Mouse (Mus musculus): ENCODE results near the gene Aif1l. TPM values are rescaled to one million over a fixed set of nuclear protein-coding genes. Genes with fewer than 3 reads are reported as not detected.

The Aif1l gene
- polyA plus RNA-seq, 1 experiment from 2014 or later: 34.7 TPM

DNA sequence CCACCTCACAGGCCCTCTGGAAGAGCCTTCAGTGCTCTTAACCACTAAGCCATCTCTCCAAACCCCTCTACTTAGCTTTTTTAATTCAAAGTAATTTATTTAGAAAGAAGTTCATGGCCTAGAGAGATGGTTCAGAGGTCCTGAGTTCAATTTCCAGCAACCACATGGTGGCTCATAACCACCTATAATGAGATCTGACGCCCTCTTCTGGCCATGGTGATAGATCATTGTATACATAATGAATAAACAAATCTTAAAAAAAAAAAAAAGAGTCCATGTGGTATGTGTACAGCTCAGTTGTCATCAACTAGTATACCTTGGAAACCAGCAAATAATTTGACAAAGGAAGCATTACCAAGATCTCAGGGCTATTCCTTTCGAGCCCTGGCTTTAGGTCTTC lies 48.5 kb downstream of the Aif1l start:
- no peaks in the 10 kb centered on the region for H3K9me3 ChIP-seq (ENCODE audit: control insufficient read depth, low read length)
- WGBS: 76% methylated on average over 2 of the region's 2 CpGs
- no peak overlapping the region for H3K27ac ChIP-seq (replicated peaks; ENCODE audit: low read depth, low read length)
- no peak overlapping the region for H3K4me3 ChIP-seq (replicated peaks; ENCODE audit: low read depth, low read length)
- no peak overlapping the region for H3K9ac ChIP-seq (replicated peaks; ENCODE audit: low read length)
- H3K4me2 ChIP-seq (ENCODE audit: low read length): no peak overlapping the region
- H3K27me3 ChIP-seq (ENCODE audit: control insufficient read depth, insufficient read depth, low read length): no peaks in the 10 kb centered on the region
- DNase-seq: peak; percentile 2
- H3K36me3 ChIP-seq (ENCODE audit: control insufficient read depth, insufficient read depth, low read length): peaks cover 84% of the 10 kb centered on the region
- ATAC-seq (ENCODE audit: low FRiP score, low TSS enrichment): no peak
- no peaks in the 10 kb centered on the region for H3K4me1 ChIP-seq (ENCODE audit: control insufficient read depth, insufficient read depth, low read length)

DNA sequence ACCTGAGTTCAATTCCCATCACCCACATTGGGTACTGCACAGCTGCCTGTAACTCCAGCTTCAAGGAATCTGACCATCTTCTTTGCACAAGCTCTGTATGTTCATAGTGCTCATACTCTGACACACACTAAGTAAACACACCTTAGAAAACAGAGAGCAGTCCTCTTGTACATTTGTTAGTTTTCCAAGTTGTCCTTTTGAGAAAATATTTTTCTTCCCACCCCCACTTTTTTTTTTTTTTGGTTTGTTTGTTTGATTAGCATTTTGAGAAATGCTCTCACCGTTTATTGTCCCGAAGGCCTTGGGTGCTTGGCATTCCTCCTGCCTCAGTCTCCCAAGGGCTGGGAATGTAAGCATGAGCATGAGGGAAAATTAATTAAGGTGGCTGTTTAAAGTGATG lies 58.4 kb downstream of the Aif1l start:
- Histone ChIP-seq H3K4me2 (ENCODE audit: low read length) (no peak overlapping the region), H3K27me3 (ENCODE audit: control insufficient read depth, insufficient read depth, low read length) (no peaks in the 10 kb centered on the region), H3K9me3 (ENCODE audit: control insufficient read depth, low read length) (no peaks in the 10 kb centered on the region), H3K9ac (replicated peaks; ENCODE audit: low read length) (no peak overlapping the region), H3K4me3 (replicated peaks; ENCODE audit: low read depth, low read length) (no peak overlapping the region), H3K4me1 (ENCODE audit: control insufficient read depth, insufficient read depth, low read length) (no peaks in the 10 kb centered on the region), H3K36me3 (ENCODE audit: control insufficient read depth, insufficient read depth, low read length) (peaks cover 87% of the 10 kb centered on the region), H3K27ac (replicated peaks; ENCODE audit: low read depth, low read length) (no peak overlapping the region)
- ATAC-seq (ENCODE audit: low FRiP score, low TSS enrichment) (no peak), DNase-seq (no peak)
- WGBS: 97% methylated on average over 2 of the region's 2 CpGs

DNA sequence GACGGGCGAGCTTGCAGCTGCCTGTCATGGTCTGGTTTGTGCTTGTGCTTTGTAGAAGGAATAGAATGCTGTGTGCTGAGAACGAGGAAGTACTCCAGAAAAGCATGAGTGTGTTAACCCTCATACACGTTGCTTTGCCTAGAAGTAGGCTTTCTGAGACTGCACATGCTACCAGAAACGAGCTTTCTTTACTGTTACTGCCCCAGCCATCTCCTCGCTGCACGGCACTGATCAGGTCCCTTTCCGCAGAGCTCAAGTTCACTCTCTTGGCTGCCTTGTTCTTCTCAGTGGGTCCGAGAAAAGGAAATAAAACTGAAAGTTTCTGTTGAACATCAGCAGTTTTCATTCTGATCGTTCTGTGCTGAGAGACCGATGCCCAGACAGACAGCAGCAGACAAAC lies 58.8 kb downstream of the Aif1l start:
- H3K27me3 ChIP-seq (ENCODE audit: control insufficient read depth, insufficient read depth, low read length): no peaks in the 10 kb centered on the region
- no peak overlapping the region for H3K4me3 ChIP-seq (replicated peaks; ENCODE audit: low read depth, low read length)
- H3K36me3 ChIP-seq (ENCODE audit: control insufficient read depth, insufficient read depth, low read length): peaks cover 87% of the 10 kb centered on the region
- H3K9me3 ChIP-seq (ENCODE audit: control insufficient read depth, low read length): no peaks in the 10 kb centered on the region
- WGBS: 93% methylated on average over 11 of the region's 11 CpGs
- no peak overlapping the region for H3K4me2 ChIP-seq (ENCODE audit: low read length)
- H3K4me1 ChIP-seq (ENCODE audit: control insufficient read depth, insufficient read depth, low read length): no peaks in the 10 kb centered on the region
- ATAC-seq (ENCODE audit: low FRiP score, low TSS enrichment) (no peak), DNase-seq (no peak)
- no peak overlapping the region for H3K9ac ChIP-seq (replicated peaks; ENCODE audit: low read length)
- no peak overlapping the region for H3K27ac ChIP-seq (replicated peaks; ENCODE audit: low read depth, low read length)

DNA sequence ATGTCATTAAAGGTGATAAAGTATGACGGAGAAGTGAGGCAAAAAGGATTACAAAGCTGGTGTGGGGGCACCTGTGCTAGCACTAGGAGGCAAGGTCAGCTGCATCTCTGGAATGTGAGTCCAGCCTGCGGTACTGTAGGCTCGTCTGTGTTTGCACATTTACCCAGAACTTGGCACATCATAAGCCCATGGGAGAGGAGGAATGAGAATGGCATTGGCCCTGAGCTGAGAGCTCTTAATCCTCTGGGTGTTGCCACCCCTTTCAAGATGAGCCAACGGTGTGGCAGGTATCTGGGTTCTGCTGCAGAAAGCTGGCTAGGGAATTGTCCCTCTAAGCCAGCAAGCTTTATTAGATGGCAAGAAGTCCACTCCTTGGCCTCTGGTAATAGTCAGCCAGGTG lies 69.8 kb downstream of the Aif1l start:
- no peak overlapping the region for H3K9ac ChIP-seq (replicated peaks; ENCODE audit: low read length)
- H3K9me3 ChIP-seq (ENCODE audit: control insufficient read depth, low read length): no peaks in the 10 kb centered on the region
- no peak overlapping the region for H3K27ac ChIP-seq (replicated peaks; ENCODE audit: low read depth, low read length)
- 89% methylated on average over 4 of the region's 4 CpGs for WGBS
- DNase-seq (no peak), ATAC-seq (ENCODE audit: low FRiP score, low TSS enrichment) (no peak)
- no peak overlapping the region for H3K4me3 ChIP-seq (replicated peaks; ENCODE audit: low read depth, low read length)
- no peak overlapping the region for H3K4me2 ChIP-seq (ENCODE audit: low read length)
- peaks cover 92% of the 10 kb centered on the region for H3K36me3 ChIP-seq (ENCODE audit: control insufficient read depth, insufficient read depth, low read length)
- H3K4me1 ChIP-seq (ENCODE audit: control insufficient read depth, insufficient read depth, low read length): no peaks in the 10 kb centered on the region
- H3K27me3 ChIP-seq (ENCODE audit: control insufficient read depth, insufficient read depth, low read length): no peaks in the 10 kb centered on the region

DNA sequence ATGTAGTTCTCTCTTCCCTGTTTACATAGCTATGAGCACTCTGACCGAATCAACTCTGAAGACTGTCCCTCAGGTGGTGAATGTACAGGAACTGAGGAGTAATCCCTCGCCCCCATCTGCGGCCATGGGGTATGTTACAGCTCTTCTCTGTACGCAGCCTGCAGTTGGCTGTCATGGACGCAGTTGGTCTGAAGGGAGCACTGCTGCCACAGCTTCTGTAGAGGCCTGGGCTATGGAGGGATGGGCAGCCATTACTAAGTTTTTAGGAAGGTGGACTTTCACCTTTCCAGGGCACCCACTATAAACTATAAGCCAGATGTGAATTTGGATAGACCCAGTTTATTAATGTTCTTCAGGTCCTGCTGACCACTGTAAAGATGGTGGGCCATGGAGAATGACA lies 70.3 kb downstream of the Aif1l start:
- Histone ChIP-seq H3K27me3 (ENCODE audit: control insufficient read depth, insufficient read depth, low read length) (no peaks in the 10 kb centered on the region), H3K4me3 (replicated peaks; ENCODE audit: low read depth, low read length) (no peak overlapping the region), H3K9me3 (ENCODE audit: control insufficient read depth, low read length) (no peaks in the 10 kb centered on the region), H3K36me3 (ENCODE audit: control insufficient read depth, insufficient read depth, low read length) (peaks cover 94% of the 10 kb centered on the region), H3K4me2 (ENCODE audit: low read length) (no peak overlapping the region), H3K4me1 (ENCODE audit: control insufficient read depth, insufficient read depth, low read length) (no peaks in the 10 kb centered on the region), H3K9ac (replicated peaks; ENCODE audit: low read length) (no peak overlapping the region), H3K27ac (replicated peaks; ENCODE audit: low read depth, low read length) (no peak overlapping the region)
- 94% methylated on average over 5 of the region's 5 CpGs for WGBS
- ATAC-seq (ENCODE audit: low FRiP score, low TSS enrichment): no peak
- DNase-seq: no peak

Other genes starting within 250 kb of the Aif1l start
- 0.13 TPM in 1 of 2 replicates, not detected in the other for gene Qrfp, start 139.6 kb upstream of the Aif1l start, polyA plus RNA-seq (2014; fragmentation: Nextera tagmentation; extraction: Ambion mirVana)
- gene Fibcd1, start 104.1 kb upstream of the Aif1l start, polyA plus RNA-seq (2014; fragmentation: Nextera tagmentation; extraction: Ambion mirVana): 14.8 and 18.8 TPM in 2 replicates
- 1.1 and 6.6 TPM in 2 replicates for gene Lamc3, start 62.8 kb upstream of the Aif1l start, polyA plus RNA-seq (2014; fragmentation: Nextera tagmentation; extraction: Ambion mirVana)
- 48.2 and 59.9 TPM in 2 replicates for gene Nup214, start 24.3 kb downstream of the Aif1l start, polyA plus RNA-seq (2014; fragmentation: Nextera tagmentation; extraction: Ambion mirVana)
- 0.50 and 0.59 TPM in 2 replicates for gene Fam78a, start 134.7 kb downstream of the Aif1l start, polyA plus RNA-seq (2014; fragmentation: Nextera tagmentation; extraction: Ambion mirVana)
- 21.6 and 24.4 TPM in 2 replicates for gene Plpp7, start 145.4 kb downstream of the Aif1l start, polyA plus RNA-seq (2014; fragmentation: Nextera tagmentation; extraction: Ambion mirVana)
- 121 and 141 TPM in 2 replicates for gene Prrc2b, start 200.9 kb downstream of the Aif1l start, polyA plus RNA-seq (2014; fragmentation: Nextera tagmentation; extraction: Ambion mirVana)

All from midbrain, embryonic 14.5 days (tissue).